8 mouse cellular contexts compared by ENCODE assay signal in the genomic region with DNA sequence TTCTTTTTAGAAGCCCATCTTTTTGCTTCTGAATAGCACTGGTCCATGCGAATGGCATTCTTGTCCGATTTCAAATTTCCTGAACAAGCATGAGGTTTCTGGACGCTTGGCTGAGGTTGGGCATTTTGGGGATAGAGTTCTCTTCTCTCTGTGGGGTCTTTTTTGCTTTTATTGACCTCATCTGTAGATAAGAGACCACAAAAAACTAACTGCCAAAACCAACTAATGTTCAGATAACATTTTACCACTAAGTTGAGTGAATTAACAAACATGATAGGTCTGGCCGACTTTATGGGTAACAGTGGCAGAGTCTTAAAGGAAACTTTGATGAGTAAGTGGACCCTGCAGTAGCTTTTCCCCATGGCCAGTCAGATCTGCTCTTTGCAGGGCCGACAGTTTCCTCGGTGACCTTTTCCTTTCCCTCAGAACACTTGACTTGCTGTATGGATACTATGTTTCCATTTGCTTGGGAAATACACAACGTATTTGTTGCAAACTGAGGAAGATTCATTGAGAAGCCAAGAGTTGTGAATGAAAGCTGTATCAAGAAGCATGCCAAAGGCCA. TPM values are rescaled to one million over a fixed set of nuclear protein-coding genes. Genes with fewer than 3 reads are reported as not detected.
DNase-seq lines count a peak whose midpoint lies in the region; ATAC-seq and TF ChIP-seq lines count a peak whose summit lies in the region.

No protein-coding gene starts in this region.

- no peak for ATAC-seq in kidney, embryonic 14.5 days (ENCODE audit: low FRiP score, low TSS enrichment)
- ATAC-seq in Patski: peak; percentile 0
- ATAC-seq in hindbrain, embryonic 12.5 days (ENCODE audit: low FRiP score): no peak
- no peak for ATAC-seq in midbrain, embryonic 16.5 days
- no peak for ATAC-seq in frontal cortex, adult (ENCODE audit: low TSS enrichment)

- POLR2A ChIA-PET in Patski (lab: Charles Lee): interaction anchor here (1.0 kb wide), 1 partner anchor 41 kb away, joined by 4 read pairs; no protein-coding TSS in a partner anchor

- peaks cover 14% of the 10 kb centered on the region for H3K4me1 ChIP-seq in kidney, embryonic 14.5 days (ENCODE audit: control insufficient read depth, insufficient read depth, low read length)
- peaks cover 17% of the 10 kb centered on the region for H3K4me1 ChIP-seq in hindbrain, embryonic 12.5 days
- peaks cover 18% of the 10 kb centered on the region for H3K4me1 ChIP-seq in midbrain, embryonic 16.5 days (ENCODE audit: control insufficient read depth, insufficient read depth, low read length)

- CTCF ChIA-PET in Patski (lab: Charles Lee): interaction anchor here (1.9 kb wide), 1 partner anchor 35 kb away, joined by 4 read pairs; no protein-coding TSS in a partner anchor

- no peaks in the 10 kb centered on the region for H3K36me3 ChIP-seq in kidney, embryonic 14.5 days (ENCODE audit: control insufficient read depth, insufficient read depth, low read length)
- no peaks in the 10 kb centered on the region for H3K36me3 ChIP-seq in hindbrain, embryonic 12.5 days
- H3K36me3 ChIP-seq in midbrain, embryonic 16.5 days (ENCODE audit: control insufficient read depth, insufficient read depth, low read length): no peaks in the 10 kb centered on the region

- H3K9me3 ChIP-seq in kidney, embryonic 14.5 days (ENCODE audit: control insufficient read depth, low read length): no peaks in the 10 kb centered on the region
- no peaks in the 10 kb centered on the region for H3K9me3 ChIP-seq in hindbrain, embryonic 12.5 days (replicated peaks)
- H3K9me3 ChIP-seq in midbrain, embryonic 16.5 days (replicated peaks; ENCODE audit: control insufficient read depth, low read length, poor library complexity, severe bottlenecking): no peaks in the 10 kb centered on the region

- peak overlapping the region; percentile 90 for H3K4me3 ChIP-seq in kidney, embryonic 14.5 days (ENCODE audit: low read length)
- H3K4me3 ChIP-seq in hindbrain, embryonic 12.5 days: peak overlapping the region; percentile 97
- H3K4me3 ChIP-seq in midbrain, embryonic 16.5 days (ENCODE audit: low read depth, low read length): peak overlapping the region; percentile 75

- no peaks in the 10 kb centered on the region for H3K27me3 ChIP-seq in kidney, embryonic 14.5 days (ENCODE audit: control insufficient read depth, insufficient read depth, low read length)
- H3K27me3 ChIP-seq in Patski: no peaks in the 10 kb centered on the region
- H3K27me3 ChIP-seq in hindbrain, embryonic 12.5 days: no peaks in the 10 kb centered on the region
- no peaks in the 10 kb centered on the region for H3K27me3 ChIP-seq in midbrain, embryonic 16.5 days (ENCODE audit: control insufficient read depth, insufficient read depth, low read depth, low read length)

- no peak for TF ChIP-seq CTCF in Patski (IDR thresholded peaks at IDR 0.05)

- in situ Hi-C loops in Patski (cut with MboI; ENCODE audit: low pct_unique_long_range_greater_than_20kb): no loop called here

- peak overlapping the region; percentile 55; the same call in 1 of the 2 replicates for H3K27ac ChIP-seq in kidney, embryonic 14.5 days (ENCODE audit: low read depth, low read length)
- H3K27ac ChIP-seq in hindbrain, embryonic 12.5 days: peak overlapping the region; percentile 90; the same call in 1 of the 2 replicates
- no peak overlapping the region; the same call in 1 of the 2 replicates for H3K27ac ChIP-seq in midbrain, embryonic 16.5 days (ENCODE audit: low read length)

- peak overlapping the region; percentile 64 for H3K4me2 ChIP-seq in kidney, embryonic 14.5 days (replicated peaks; ENCODE audit: low read depth, low read length)
- peak overlapping the region; percentile 74 for H3K4me2 ChIP-seq in hindbrain, embryonic 12.5 days (replicated peaks)
- peak overlapping the region; percentile 79 for H3K4me2 ChIP-seq in midbrain, embryonic 16.5 days (ENCODE audit: low read length)

- 16% methylated on average over 7 of the region's 7 CpGs for WGBS in kidney, embryonic 14.5 days
- WGBS in hindbrain, embryonic 12.5 days: 29% methylated on average over 7 of the region's 7 CpGs
- WGBS in midbrain, embryonic 16.5 days: 23% methylated on average over 7 of the region's 7 CpGs

- no peak for DNase-seq in kidney, adult 8-10 months
- no peak for DNase-seq in Patski (ENCODE audit: low read depth, low spot score)
- no peak for DNase-seq in spleen, postnatal 10 days (ENCODE audit: low spot score in 2 of 2)
- DNase-seq in urinary bladder, postnatal 14 days (ENCODE audit: low spot score): no peak

- peak overlapping the region; percentile 97; the same call in 1 of the 2 replicates for H3K9ac ChIP-seq in kidney, embryonic 14.5 days (ENCODE audit: low read depth, low read length)
- peak overlapping the region; percentile 96 for H3K9ac ChIP-seq in hindbrain, embryonic 12.5 days
- H3K9ac ChIP-seq in midbrain, embryonic 16.5 days (ENCODE audit: low read depth, low read length): peak overlapping the region; percentile 78

RNA-seq across cellular contexts. Expression of gene Usf3, which starts 1.0 kb away (rescaled TPM):
- 5.7 and 6.6 TPM in 2 replicates for polyA plus RNA-seq in kidney, embryonic 14.5 days (2014; fragmentation: Nextera tagmentation; extraction: Ambion mirVana)
- 10.2 TPM for polyA plus RNA-seq in Patski (2021)
- polyA plus RNA-seq in hindbrain, embryonic 12.5 days (2016; fragmentation: Nextera tagmentation; extraction: Ambion mirVana): 3.5 and 4.3 TPM in 2 replicates
- 2.0 and 2.5 TPM in 2 replicates for polyA plus RNA-seq in midbrain, embryonic 16.5 days (2015; fragmentation: Nextera tagmentation; extraction: Ambion mirVana)

RNA-seq across cellular contexts. Expression of gene Naa50, which starts 34.4 kb away (rescaled TPM):
- polyA plus RNA-seq in kidney, embryonic 14.5 days (2014; fragmentation: Nextera tagmentation; extraction: Ambion mirVana): 70.9 and 77.4 TPM in 2 replicates
- polyA plus RNA-seq in Patski (2021): 73.3 TPM
- polyA plus RNA-seq in hindbrain, embryonic 12.5 days (2016; fragmentation: Nextera tagmentation; extraction: Ambion mirVana): 92.5 and 100 TPM in 2 replicates
- polyA plus RNA-seq in midbrain, embryonic 16.5 days (2015; fragmentation: Nextera tagmentation; extraction: Ambion mirVana): 59.8 and 67.9 TPM in 2 replicates

RNA-seq across cellular contexts. Expression of gene Atp6v1a, which starts 34.5 kb away (rescaled TPM):
- polyA plus RNA-seq in kidney, embryonic 14.5 days (2014; fragmentation: Nextera tagmentation; extraction: Ambion mirVana): 49.1 and 75.6 TPM in 2 replicates
- polyA plus RNA-seq in Patski (2021): 125 TPM
- 59.6 and 65.5 TPM in 2 replicates for polyA plus RNA-seq in hindbrain, embryonic 12.5 days (2016; fragmentation: Nextera tagmentation; extraction: Ambion mirVana)
- polyA plus RNA-seq in midbrain, embryonic 16.5 days (2015; fragmentation: Nextera tagmentation; extraction: Ambion mirVana): 144 and 172 TPM in 2 replicates
